Mouse (Mus musculus): ENCODE measurements around the gene Fads2.

Fads2 gene

DNA sequence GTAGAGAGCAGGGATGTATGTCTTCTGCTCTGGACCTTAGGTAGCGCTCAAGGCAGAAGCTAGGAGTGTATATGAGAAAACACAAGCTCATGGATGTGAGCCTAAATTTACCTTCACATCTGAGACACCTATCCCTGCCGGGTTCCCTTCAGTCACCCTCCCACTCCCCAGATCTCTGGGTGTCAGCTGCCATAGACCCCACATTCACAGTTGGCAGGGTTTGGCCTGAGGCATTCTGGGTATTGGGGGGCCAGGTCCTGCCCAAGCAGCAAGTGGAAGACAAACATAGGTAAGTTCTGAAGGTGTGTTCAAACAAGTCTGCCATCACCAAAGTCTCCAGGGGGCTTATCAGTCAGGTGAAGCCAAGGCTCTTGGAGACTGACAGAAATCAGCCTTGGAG, 39.9 kb downstream of the Fads2 start:
- DNase-seq (ENCODE audit: low spot score) = no peak

DNA sequence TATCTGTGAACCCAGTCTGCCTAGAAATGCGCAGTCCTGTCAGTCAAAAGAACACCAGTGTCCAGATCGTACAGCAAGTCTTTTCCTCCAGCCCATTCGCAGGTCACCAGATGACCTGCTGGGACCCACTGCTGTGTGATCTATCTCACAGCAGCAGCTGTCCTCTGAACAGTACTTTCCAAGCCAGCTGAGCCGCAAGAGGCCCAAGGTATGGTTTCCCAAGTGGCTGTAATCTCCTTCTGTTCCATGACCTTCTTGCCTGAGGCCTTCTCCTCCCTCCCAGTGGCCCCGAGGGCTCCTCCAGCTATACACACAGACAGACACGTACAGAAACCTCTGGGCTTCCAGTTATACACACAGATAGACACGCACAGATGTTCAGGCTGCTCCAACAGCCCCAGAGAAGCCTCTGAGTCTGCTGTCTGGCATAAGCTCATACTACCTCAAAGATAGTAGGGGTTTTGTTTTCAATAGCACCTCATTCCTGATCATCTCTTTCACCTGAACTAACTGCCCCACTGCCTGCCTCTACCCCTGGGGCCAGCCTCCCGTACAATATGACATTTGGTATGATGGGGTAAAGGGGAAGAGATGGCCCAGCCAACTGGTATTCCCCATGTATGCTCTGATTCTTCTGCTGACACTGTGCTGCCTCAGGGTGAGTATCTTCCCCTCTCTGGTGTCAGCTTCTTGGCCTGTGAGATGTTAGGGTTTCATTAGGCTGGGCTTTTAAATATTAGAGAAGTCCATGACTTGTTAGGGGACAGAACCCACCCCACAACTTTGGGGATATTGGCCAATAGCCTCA, 40.6 kb downstream of the Fads2 start:
- DNase-seq (ENCODE audit: low spot score) = no peak

DNA sequence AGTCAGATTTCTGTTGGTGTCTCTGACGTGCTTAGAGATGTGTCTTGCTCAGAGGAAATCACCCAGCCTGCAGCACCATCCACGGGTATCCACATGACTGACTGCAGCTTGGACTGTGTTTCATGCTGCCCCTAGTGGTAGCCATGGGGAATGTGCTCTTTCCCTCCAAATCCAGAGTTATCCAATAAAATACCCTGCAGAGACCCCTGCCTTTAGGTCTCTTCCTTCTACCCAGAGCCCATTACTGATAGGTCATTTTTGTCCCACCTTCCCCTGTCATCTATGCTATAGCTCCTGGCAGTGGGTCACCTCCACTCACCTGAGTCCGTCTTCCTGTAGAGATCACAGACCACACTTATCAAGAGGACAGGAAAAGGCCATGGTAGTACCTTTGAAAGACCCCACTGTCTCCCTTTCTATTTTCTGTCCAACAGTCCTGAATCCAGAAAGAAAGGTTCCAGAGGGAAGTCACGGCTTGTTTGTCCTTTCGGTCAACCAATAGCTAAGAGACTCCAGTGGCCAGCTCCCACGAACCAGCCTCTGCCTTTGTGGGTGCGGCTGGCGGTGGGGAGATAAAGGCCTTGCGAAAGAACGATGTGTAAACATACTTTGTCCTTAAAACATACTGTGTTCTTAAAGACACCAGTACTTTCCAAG, 41.5 kb downstream of the Fads2 start:
- peak; percentile 73 for DNase-seq (ENCODE audit: low spot score)

DNA sequence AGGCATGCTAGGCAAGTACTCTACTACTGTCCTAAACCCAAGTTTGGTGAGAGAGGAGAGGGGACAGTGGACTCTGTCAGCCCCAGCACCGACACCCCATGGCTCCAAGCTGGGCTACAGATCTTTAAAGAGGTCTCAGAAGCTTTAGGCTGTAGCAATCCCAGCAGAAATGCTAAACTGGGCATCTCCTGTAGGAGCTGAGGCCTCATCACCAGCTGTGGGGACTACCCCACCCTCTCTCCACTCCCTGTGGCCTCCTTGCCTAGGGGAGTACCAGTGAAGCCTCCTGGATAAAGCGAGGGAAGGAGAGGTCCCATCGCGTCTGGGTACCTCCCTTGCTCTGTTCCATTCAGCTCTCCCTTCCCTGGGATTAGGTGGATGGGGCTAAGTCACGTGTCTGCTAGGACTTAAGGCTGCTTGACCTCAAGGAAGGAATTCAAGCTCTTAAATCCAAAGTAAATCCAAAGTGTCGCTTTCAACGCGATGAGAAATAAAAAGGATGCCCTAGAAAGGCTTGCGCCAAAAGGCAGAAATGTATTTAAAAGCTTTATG, 42.6 kb downstream of the Fads2 start:
- DNase-seq (ENCODE audit: low spot score) = no peak

DNA sequence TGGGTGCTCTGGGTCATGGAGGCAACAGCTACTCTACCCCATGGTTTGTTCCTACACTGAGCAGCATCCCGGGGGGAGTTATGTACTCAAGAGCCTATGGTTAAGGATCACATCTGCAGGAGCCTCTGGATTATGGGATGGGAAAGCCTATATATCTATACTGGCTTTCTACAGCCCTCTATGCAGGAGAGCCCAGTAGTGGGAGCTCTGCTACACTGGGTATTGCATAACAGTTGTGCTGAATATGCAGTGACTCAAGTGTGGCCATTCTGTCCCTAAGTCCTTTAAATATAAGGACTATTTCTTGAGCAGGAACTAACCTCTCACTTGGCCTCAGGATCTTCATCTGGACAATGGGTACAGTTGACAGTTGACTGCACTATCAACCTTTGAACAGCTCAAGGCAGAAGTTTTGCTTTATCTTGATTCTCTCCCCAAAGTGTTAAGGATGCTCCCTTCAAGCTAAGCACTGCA, 43.2 kb downstream of the Fads2 start:
- DNase-seq (ENCODE audit: low spot score) = no peak

DNA sequence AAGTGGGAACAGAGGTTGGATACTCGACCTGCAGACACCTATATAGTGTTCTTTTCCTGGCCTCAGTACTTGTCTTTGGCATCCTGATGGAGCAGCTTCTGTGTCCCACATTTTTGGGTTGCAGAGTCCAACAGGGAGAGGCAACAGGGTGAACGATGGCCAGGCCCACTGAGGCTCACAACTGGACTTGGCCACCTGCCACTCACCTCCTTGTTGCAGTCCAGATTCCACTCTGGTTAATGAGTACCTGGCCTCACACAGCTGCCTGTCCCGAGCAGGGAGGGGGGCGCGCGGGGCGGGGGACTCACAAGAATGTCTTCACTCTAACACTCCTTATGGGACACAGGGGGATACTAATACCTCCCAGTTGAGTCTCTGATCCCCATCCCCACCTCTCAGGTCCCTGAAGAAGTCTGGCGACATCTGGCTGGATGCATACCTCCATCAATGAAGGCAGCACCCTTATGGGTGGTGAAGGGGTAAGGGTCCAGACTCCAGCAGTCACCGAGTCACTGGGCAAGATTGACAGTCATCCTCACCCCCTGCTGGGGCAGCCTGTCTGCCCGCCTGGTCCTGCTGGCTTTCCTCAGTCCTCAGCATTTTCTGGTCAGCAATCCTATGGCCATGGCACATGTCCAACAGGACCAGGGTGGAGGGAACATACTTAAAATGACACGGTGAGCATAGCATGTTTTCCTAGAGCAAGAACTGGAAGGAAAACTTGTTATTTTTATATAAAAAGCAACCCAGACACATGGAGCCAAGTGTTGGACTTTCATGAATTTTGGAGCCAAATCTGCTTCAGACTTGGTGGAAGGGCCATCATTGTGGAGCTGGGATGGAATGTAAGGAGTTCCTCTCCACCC, 43.8 kb downstream of the Fads2 start:
- DNase-seq (ENCODE audit: low spot score) = no peak

DNA sequence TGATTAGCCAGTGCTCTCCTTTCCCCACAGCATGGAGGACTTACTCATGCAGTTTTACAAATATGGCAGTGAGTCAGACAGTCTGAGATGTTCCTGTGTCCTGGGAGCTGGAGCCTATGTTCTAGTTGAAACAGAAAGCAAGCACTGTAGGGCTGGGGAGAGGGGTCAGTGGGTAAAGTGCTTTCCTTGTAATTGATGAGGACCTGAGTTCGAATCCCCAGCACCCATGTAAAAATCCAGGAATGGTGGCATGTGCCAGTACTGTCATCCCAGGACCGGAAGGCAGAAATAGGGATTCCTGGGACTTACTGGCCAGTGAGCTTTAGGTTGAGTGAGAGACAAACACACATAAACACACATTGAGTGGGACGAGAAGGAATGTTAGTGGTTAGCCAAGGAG, 44.9 kb downstream of the Fads2 start:
- no peak for DNase-seq (ENCODE audit: low spot score)

DNA sequence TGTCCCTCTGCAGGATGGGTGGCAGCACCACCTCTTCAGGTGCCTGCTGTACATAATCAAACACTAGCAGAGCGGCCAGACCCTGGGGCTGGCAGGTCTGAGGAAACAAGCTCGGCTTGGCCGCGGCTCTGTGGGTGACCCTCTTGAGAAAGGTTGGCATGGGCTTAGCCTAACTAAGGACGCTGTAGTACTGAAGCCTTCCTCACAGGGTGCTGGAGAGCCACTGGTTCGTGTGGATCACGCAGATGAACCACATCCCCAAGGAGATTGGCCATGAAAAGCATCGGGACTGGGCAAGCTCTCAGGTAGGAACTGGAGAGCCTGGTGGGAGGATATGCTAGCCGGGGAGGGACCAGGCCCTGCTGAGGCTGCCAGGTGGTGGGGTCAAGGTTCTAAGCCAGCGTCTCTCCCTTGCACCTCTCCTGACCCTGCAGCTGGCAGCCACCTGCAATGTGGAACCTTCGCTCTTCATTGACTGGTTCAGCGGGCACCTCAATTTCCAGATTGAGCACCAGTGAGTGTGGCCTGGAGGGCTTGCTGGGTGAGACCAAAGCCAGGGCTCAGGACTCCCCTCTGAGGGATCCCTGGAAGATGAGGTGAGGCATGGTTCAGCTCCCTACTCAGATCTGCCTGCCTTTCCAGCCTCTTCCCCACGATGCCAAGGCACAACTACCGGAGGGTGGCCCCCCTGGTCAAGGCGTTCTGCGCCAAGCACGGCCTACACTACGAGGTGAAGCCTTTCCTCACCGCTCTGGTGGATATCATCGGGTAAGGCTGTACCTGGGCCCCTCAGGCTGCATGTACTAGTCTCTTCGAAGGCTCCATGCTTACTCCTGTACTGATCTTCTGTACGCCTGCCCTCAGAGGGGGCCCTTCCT, 45.5 kb downstream of the Fads2 start:
- no peak for DNase-seq (ENCODE audit: low spot score)

DNA sequence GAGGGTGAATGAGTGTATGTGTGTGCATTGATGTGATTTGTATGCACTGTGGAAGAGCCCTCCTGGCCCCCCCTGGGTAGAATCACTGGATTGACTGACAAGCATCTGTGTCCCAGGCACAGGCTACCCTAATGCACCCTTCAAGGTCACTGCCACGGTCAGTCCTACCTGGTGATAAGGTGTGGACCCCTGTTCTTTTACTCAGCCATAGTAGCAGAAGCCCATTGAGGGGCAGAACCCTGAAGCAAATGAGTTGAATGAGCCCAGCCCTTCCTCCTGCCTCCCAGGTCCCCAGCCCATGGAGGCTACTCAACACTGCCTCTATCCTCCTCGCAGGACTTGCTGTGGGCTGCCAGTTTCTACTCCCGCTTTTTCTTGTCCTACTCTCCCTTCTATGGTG, 46.3 kb downstream of the Fads2 start:
- DNase-seq (ENCODE audit: low spot score) = no peak

DNA sequence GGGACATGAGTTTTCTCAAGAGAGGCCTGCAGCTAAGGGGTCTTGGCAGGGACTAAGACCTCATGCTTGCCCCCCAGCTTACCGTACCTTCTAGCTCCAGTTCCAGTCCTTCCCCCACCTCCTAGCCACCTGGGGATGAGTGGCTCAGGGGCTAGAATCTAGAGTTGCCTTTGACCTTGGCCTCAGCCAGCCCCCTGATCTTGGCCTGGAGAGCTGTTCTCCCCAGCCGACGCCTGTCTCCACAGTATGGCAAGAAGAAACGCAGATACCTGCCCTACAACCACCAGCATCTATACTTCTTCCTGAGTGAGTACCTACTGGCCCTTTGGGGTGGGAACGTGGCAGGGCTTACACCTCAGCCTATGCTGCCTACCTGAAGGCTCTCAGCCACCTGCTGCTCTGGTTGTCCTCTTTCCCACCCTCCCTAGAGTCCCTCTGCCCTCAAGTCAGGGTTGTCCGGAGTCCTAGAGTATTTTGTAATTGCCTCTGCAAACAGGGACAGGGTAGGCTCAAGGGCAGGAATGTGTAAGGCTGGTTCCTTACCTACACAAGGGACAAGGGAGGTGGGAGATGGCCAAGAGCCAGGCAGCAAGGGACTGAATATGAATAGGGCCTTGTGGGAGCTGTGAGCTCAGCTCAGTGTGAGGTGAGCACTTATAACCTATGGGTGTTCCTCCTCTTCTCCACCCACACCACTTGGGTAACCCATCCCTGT, 47.0 kb downstream of the Fads2 start:
- no peak for DNase-seq (ENCODE audit: low spot score)

DNA sequence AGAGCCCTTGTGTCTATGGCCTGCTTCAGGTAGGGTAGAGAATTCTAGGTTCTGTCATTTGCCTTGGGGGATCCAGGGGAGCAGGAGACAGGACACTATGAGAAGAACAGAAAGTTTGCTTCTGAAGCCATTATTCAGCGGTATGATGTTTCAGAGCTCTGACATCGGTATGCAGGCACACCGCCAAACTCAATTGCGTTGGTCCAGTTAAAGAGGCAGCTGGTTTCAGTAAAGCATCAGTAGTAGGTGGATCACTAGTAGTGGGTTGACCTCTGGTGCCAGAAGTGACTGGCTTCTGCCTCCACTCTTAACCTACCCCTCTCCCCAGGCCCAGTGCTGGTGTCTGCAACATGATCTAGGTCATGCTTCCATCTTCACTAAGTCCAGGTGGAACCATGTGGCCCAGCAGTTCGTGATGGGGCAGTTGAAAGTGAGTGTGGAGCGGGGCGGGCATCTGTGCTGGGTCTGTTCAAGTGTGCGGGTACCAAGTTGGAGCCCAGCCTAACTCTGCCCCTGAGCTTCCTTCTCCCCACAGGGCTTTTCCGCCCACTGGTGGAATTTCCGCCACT, 47.8 kb downstream of the Fads2 start:
- DNase-seq (ENCODE audit: low spot score) = no peak

DNA sequence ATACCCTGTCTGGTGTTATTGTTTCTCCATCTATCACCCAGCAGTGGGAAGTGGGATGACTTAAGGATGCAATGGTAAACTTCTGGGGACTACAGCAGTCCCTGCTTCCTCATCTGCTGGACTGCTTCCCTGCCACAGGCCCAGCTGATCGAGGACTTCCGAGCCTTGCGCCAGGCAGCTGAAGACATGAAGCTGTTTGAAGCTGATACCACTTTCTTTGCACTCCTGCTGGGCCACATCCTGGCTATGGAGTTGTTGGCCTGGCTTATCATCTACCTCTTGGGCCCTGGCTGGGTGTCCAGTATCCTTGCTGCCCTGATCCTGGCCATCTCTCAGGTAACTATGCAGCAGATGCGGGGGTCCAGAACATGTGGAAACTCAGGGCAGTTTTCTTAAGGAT, 48.8 kb downstream of the Fads2 start:
- no peak for DNase-seq (ENCODE audit: low spot score)

DNA sequence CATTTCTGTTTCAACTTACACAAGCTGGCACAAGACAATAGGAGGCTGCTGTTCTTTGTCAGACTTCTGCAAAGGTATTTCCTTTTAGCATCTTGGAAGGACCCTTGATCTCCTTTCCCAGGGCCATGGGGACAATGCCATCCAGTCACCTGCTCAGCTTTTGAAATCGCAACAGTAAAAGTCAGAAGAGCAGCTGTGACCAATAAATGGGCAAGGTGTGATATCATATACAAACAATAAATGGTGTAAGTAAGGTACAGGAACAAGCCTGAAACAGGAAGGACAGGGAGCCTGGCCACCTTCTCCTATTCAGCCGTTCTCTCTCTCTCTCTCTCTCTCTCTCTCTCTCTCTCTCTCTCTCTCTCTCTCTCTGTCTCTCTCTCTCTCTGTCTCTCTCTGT, 51.1 kb downstream of the Fads2 start:
- DNase-seq (ENCODE audit: low spot score) = no peak

DNA sequence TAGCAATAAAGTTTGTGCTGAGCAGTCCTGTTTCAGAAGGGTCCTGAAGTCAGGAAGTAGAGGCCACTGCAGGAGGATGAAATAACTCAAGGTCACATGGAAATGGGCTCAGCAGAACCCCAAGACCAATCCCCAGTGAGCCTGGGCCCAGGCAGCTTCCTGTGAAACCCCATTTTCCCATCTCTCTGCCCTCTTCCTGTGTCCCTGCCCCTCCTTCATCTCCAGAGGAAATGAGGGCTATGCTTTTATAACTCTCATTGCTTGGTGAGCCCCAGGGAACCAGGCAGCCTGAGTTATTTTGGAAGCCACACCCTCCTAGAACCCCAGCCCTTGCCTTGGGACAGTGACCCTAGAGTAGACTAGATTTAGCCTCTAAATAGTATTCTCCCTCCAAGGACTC, 52.0 kb downstream of the Fads2 start:
- no peak for DNase-seq (ENCODE audit: low spot score)

DNA sequence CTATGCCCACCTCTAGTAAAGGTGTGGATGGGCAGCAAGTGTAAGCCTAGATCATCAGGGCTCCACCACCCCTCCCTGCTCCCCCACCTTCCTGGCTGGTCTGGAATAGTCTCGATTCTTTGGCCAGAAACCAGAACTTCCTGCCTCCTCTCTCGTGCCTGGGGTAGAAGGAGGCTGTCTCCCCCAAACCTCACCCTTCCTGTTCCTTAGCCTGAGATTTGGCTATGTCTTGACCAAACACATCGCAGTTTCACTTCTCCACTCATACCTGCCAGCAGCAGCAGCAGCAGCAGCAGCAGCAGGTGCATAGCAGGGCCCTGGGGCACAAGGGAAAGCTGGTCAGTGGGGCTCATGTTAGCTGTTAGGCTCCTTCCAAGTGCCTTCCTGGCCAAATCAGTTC, 54.6 kb downstream of the Fads2 start:
- DNase-seq (ENCODE audit: low spot score) = no peak

DNA sequence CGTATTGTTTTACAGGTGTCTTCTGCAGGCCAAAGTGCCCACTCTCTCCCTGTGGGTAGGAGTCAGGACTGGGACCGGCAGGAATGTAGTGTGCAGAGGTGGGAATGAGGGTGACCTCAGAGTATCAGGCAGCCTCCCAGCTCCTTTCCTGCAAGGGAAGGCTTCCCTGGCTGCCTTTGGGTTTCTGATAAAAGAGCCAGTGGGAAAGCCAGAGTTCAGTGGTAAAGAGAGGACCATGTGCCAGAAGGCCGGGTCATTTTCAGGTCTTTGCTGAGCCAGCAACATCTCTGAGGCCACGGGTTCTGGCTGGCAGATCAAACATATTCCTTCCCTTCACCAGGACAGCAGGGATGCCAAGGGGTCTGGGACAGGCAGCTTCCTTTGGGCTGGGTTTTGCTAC, 55.2 kb downstream of the Fads2 start:
- DNase-seq (ENCODE audit: low spot score) = no peak

DNA sequence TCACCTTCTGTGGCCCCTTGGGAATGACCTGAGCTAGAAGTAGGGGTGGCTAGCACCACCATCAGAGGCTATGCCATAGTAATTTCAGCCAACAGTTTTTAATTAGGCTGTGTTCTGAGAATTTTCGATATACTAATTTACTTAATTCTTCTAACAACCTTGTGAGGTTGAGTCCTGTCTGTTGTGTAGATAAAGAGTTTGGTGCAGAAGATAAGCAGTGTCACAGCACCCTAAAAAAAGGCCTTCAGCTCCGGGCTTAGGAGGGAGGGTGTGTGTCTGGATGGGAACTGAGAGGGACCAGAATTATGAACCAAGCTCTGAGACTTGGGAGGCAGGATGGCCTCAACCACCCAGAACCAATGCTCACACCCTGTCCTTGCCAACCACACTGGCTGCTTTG, 55.8 kb downstream of the Fads2 start:
- DNase-seq (ENCODE audit: low spot score) = no peak

DNA sequence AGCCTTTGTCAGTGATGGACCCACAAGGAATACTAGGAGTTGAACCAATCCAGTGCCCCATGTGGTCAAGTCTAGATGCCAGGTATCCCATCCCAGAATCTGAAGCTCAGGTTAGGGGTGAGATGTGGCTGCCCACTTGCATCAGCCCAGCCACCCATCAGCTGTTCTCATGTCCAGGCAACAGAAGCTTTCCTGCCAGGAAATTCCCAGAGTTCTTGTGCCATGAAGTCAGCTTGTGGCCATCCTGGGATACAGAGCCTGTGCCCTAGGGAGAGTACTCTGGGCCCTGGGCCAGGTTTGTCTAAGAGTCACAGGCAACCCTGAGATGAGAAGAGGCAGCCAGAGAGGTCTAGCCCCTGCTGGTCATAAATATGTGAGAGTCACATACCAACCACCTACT, 57.9 kb downstream of the Fads2 start:
- DNase-seq (ENCODE audit: low spot score) = no peak

DNA sequence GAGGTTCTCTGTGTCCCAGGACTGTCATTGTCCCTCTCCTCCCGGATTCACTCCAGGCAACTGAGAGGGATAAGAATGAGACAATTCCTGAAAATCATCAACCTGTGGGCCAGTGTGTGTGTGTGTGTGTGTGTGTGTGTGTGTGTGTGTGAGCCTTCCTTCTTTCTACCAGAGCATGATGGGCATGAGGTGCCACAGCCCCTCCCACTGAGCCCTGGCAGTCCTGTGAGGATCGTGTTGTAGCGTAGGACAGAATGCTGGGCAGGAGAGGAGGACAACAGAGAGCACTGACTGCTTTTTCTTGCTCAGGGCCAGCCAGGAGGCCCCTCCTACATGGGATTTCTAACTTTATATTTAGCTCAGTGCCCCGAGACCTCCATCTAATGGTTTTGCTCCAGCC, 58.7 kb downstream of the Fads2 start:
- DNase-seq (ENCODE audit: low spot score) = no peak

DNA sequence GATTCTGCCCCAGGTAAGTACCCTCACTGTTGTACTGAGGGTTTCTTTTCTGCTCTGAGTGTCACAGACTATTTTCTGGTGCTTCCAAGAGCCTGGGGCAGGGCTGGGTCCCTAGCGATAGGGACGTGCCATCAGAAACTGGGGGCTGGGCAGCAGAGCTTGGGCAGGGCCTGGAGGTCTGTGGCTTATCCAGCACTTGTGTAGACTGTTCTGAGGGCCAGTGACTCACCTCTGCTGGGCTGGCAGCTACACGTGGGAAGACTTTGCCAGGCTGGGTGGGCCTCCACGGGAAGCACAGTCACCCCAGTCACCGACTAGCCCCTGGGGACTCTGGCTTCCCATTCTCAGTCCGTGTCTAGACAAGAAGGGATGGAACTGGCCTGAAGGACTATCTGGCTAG, 59.3 kb downstream of the Fads2 start:
- no peak for DNase-seq (ENCODE audit: low spot score)

Data from testis, postnatal 14 days (tissue).